Mouse (Mus musculus): Measurements from ENCODE around the gene Rilpl1.
A peak's percentile ranks its signal among the peaks of the same experiment; 100 is the strongest.

Rilpl1 gene

DNA sequence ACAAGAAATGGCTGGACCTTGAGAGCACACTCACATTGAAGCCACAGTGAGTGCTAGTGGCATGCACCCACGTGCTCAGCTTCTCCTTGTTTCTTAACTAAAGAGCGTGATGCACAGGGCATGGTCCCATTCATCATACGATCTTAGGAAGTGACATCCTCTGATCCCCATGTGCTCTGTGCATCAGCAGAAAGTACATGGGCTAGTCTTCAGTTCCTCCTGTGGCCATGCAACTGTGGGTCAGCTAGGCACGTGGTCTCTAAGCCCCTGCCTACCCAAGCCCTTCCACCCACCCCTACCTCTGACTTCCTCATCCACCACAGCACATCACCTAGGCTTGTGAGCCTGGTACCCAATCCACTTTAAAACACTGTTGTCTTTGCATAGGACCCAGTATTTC is 38.6 kb downstream of the Rilpl1 start:
- no peak for DNase-seq (ENCODE audit: low spot score)

DNA sequence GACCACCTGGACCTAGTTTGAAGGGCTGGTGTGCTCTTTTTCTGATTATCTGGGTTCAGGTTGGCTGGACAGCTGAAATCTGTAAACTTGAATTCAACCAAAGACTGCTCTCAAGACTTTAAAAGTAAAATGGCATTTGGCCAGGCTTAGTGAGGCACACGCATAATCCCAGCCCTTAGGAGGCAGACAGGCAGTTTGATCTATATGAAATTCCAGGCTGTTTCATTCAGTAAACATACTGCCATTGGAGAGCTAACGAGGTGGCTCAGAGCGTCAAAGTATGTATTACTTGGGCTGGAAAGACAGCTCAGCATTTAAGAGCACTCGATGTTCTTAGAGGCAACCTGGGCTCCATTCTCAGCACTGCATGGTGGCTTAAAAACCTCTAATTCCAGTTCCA is 39.5 kb downstream of the Rilpl1 start:
- no peak for DNase-seq (ENCODE audit: low spot score)

DNA sequence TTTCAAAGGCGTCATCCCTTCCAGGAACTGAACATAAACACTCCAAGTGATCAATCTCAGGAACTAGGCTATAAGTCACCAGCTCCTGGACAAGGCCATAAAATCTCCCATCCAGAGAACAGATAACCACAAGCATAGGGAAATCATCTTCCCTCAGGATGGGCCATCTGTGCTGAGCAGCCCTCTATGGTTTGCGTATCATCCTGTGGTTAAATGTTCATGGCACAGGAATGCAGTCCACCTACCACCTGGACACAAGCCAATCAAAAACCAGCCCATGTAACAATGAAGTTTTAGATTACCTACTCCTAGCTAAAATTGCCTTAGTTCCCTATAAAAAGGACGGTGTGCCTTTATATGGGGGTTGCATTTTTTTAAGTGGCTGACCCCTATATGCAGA is 42.3 kb downstream of the Rilpl1 start:
- no peak for DNase-seq (ENCODE audit: low spot score)

GRCm38 (mm10) chr5:124485654-124486053 is 45.5 kb downstream of the Rilpl1 start:
- no peak for DNase-seq (ENCODE audit: low spot score)

GRCm38 (mm10) chr5:124483655-124484396 is 47.4 kb downstream of the Rilpl1 start:
- DNase-seq (ENCODE audit: low spot score): no peak

GRCm38 (mm10) chr5:124482966-124483654 is 48.1 kb downstream of the Rilpl1 start, which contains the start of gene Snrnp35:
Gene Snrnp35 (plus strand): TSS chr5:124483134.
- DNase-seq (ENCODE audit: low spot score): peak; percentile 93

GRCm38 (mm10) chr5:124482436-124482965 is 48.7 kb downstream of the Rilpl1 start:
- DNase-seq (ENCODE audit: low spot score): peak; percentile 28

DNA sequence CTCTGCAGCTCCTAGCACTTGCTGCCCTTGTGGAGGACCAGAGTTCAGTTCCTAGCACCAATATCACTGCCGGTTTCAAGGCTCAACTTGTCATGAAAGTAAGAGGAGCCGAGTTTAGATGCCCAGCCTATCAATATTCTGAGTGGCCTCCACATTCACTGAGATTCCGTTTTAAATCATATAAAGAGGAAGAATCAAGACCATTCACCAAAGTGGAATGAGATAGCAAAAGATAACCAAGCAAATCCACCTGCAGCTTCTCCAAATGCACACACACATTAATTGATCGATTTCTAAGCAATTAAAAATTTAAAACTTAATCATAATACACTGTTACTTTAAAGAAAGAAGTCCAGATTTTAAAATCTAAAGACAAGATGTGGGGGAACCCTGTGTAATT is 49.5 kb downstream of the Rilpl1 start:
- no peak for DNase-seq (ENCODE audit: low spot score)

DNA sequence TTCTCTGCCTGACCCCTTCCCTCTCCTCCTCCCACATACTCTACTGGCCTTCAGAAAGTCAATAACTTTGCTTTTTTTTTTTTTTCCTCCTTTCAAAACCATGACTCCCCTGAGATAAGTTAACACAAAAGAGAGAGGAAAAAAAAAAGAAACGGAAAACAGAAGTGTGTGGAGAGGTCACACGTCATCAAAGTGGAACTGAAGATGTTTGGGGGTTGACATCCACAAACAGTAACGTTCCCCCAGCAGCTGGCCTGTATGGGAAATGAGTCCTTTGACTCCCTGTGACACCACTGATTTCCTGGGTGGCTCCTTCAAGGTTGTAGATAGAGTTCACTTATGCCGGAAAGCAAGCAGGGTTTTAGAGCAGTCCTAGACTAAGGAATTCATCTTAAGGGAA is 51.1 kb downstream of the Rilpl1 start:
- DNase-seq (ENCODE audit: low spot score): no peak

GRCm38 (mm10) chr5:124478873-124479204 is 52.4 kb downstream of the Rilpl1 start:
- no peak for DNase-seq (ENCODE audit: low spot score)

DNA sequence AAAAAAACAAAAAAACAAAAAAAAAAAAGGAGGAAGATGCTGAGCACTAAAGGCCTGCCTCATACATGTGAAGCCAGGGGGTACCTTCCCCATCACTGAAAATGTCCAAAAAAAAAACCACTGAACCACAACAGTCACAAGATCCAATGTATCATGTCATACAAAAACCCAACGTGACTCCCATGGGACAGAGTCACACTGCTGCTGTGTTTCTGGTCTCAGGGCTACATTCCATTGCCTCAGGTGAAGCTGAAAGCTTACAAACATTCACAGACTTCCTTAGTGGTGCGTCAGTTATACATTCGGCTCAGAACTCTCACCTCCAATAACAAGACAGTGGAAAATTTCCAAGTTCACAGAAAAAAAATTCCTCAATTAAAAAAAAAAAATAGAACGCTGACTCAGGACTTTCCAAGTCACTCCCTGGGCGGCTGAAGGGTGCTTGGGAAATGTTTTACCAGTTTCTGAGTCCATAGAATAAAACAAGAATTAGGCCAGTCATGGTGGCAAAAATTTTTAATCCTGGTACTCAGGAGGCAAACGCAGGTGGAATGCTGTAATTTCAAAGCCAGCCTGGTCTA is 60.5 kb downstream of the Rilpl1 start:
- no peak for DNase-seq (ENCODE audit: low spot score)

DNA sequence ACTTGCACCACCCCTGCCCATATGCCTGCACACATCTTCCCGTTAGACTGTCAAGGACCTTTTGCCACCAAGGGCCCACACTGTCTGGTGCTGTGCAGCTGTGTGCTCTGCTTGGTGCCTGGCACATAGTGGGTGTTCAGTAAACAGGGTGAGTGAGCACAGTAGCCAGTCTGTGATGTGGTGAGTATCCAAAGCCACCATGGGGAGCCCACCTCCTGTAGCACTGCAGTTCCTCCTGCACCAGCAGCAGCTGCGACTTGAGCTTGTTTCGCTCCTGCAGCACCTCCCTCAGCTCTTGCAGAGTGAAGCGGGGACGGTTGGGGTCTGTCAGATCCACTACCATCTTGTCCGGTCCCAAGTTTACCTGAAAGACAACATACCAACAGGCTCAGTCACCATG is 61.7 kb downstream of the Rilpl1 start:
- DNase-seq (ENCODE audit: low spot score): no peak

GRCm38 (mm10) chr5:124468365-124468764 is 62.8 kb downstream of the Rilpl1 start:
- DNase-seq (ENCODE audit: low spot score): no peak

DNA sequence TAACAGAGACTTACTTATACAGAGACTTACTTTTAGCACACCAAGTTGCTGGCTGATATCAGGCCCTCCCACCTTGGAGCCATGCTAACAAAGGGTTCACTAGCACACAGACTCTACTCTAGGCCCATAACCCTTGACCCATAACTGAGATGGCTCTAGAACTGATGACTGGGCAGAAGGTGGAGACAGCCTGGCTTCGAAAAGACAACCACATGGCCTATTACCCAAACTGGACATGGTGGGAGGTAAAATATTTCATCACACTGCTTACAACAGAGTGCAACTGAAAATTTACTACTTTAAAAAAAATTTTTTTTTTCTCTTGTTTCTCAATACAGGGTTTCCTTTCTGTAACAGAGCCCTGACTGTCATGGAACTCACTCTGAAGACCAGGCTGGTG is 63.4 kb downstream of the Rilpl1 start:
- no peak for DNase-seq (ENCODE audit: low spot score)

GRCm38 (mm10) chr5:124464905-124465304 is 66.3 kb downstream of the Rilpl1 start:
- DNase-seq (ENCODE audit: low spot score): no peak

DNA sequence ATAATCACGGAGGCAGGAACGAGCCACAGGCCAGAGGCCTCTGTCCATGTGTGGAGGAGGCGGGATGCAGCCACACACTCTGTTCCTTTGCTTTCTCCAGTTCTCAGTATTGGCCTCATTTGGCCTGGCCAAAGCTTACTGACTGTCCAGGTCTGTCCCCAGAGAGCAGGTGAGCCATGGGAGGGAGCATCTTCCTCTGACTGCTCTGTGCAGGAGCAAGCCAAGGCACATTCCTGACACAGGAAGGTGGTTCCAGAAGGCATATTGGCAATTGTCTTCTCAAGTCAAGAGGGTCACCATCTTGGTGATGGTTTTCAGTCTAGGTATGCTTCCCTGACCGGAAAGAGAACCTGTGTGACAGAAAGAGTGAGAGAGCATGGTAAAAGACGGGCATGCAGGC is 67.7 kb downstream of the Rilpl1 start:
- DNase-seq (ENCODE audit: low spot score): no peak

GRCm38 (mm10) chr5:124462297-124463025 is 68.7 kb downstream of the Rilpl1 start:
- DNase-seq (ENCODE audit: low spot score): no peak

GRCm38 (mm10) chr5:124460922-124461321 is 70.3 kb downstream of the Rilpl1 start:
- DNase-seq (ENCODE audit: low spot score): peak; percentile 66

- DNase-seq (ENCODE audit: low spot score): no peak
Measured at GRCm38 (mm10) chr5:124456762-124457161, 74.4 kb downstream of the Rilpl1 start.

DNA sequence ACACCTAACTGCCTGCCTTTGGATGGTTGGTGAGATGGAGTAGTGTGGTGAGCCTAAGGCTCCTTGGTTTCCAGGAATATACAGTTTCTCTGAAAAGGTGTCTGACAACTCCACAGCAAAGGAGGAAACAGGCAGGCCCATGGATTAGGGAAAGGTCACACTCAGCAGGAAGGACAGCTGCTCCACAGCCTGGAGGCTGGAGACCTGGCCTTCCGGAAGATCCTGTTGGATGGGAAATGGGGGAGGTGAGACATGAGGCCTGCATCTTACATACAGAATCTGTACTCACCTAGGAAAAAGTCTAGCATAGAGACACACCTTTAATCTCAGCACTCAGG is 77.1 kb downstream of the Rilpl1 start:
- no peak for DNase-seq (ENCODE audit: low spot score)

DNA sequence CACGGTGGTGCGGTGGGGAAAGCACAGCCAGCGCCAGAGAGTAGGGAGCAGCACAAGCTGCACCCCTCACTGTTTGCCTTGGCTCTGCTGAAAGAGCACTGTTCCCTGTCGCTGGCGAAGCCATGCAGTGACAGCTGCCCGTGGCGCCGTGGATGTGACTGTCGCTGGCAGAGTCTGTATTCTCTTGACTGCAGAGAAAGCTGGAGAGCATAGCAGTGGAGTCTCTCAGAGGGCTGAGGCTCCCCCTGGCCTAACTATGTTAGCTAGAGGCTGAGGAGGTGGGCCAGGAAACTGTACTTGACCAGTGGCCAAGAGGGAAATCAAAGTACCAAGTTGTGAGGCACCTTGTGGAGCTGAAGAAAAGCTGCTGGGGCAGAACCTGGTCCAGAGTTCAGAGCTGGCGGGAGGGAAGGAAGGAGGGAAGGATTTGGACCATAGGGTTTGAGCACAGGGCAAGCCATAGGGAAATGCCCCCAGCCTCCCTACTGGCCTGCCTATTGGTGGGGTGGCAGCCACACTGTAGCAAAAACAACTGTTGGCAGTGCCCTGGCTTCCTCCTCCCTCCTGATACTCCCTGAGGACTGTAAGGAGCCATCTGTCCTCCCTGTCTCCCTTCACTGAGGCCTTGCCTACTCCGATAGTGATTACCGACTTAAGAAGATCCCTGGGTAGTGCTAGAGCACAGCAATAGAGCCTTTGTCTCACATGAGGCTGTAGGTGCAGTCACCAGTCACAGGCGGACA is 77.7 kb downstream of the Rilpl1 start:
- DNase-seq (ENCODE audit: low spot score): no peak
